Mouse (Mus musculus): ENCODE results near the gene Adh5.

Adh5 gene

GRCm38 (mm10) chr3:138442612-138443464 lies at the start of gene Adh5:
Gene Adh5 (plus strand): TSS chr3:138443093.
- peak; percentile 85 to 94 for DNase-seq (ENCODE audit: low spot score in 2 of 2)

DNA sequence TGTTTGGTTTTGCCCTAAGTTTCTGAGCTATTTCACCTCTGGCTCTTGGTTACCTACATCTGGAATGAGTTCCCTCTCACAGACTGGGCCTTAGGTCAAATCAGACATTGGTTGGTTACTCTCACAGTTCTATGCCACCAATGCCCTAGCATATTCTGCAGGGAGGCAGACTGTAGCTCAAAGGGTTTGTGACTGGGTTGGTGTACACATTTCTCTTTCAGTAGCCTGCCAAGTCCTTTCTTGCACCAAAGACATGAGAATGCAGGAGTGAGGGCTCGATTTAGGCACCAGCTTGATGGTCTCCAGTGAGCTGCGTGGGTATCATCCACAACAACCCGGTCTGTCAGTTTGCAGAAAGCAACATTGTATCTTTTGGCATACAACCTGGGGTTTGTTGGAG lies 38.0 kb upstream of the Adh5 start:
- DNase-seq (ENCODE audit: low spot score in 2 of 2) = no peak

GRCm38 (mm10) chr3:138405341-138405740 lies 37.6 kb upstream of the Adh5 start:
- DNase-seq (ENCODE audit: low spot score in 2 of 2) = peak in 1 of 2 experiments; percentile 17

GRCm38 (mm10) chr3:138405840-138406239 lies 37.1 kb upstream of the Adh5 start:
- no peak for DNase-seq (ENCODE audit: low spot score in 2 of 2)

- no peak for DNase-seq (ENCODE audit: low spot score in 2 of 2)
Observed at GRCm38 (mm10) chr3:138407920-138408319, 35.0 kb upstream of the Adh5 start.

DNA sequence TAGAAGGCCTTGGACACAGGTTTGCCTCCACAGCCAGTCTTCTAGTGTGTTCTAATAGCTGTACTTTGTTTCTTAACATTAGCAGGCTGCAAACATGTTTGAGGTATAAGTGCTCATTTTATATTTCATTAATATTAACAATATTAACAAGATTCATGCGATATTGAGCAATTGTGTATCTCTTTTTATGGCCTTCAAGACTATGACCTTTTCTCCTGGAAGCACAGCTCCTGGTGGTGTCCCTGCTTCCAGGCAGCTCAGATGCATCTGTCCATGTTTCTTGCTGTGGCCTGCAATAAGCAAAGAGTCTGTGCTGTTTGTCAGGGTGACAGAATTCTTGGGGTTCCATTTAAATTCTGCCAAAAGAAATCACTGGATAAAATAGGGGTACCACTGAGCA lies 33.3 kb upstream of the Adh5 start:
- no peak for DNase-seq (ENCODE audit: low spot score in 2 of 2)

DNA sequence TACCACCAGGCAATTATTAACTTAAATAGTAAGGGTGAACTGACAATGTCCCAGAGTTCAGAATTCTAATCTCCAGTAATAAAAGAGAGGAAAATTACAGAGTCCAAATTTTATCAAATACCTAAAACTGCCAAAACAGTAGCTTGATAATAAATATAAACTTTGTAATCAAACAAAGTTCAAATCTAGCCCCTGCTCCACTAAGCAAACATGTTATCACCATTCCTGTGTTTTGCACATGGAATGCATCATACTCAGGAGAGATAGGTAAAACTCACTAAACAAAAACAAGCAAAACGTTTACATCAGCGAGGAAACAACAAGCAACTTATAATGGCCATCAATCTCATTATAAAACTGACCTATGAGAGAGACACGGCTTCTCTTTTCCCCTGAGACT lies 32.7 kb upstream of the Adh5 start:
- DNase-seq (ENCODE audit: low spot score in 2 of 2) = no peak

GRCm38 (mm10) chr3:138415121-138415690 lies 27.7 kb upstream of the Adh5 start, which contains the start of gene Adh4:
Gene Adh4 (plus strand): TSS chr3:138415466.
- DNase-seq (ENCODE audit: low spot score in 2 of 2) = no peak

DNA sequence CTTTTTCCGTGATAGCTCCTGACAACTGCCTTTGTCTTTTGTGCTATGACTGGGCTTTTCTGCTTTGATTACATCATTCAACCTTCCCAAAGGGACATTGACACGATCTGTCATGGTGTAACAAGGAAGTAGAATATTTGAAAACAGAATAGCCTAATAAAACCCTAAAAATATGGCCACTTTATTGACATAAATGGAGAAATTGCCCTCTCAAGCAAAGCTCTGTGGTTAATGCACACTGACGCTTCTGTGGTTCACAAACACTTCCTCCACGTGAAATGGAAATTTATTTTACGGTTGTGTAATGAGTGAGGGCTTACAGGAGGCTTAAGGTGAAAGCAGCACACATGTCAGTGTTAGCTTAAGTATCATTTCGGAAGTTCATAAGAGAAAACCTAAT lies 23.5 kb upstream of the Adh5 start:
- DNase-seq (ENCODE audit: low spot score in 2 of 2) = no peak

- no peak for DNase-seq (ENCODE audit: low spot score in 2 of 2)
Observed at GRCm38 (mm10) chr3:138420385-138420784, 22.5 kb upstream of the Adh5 start.

DNA sequence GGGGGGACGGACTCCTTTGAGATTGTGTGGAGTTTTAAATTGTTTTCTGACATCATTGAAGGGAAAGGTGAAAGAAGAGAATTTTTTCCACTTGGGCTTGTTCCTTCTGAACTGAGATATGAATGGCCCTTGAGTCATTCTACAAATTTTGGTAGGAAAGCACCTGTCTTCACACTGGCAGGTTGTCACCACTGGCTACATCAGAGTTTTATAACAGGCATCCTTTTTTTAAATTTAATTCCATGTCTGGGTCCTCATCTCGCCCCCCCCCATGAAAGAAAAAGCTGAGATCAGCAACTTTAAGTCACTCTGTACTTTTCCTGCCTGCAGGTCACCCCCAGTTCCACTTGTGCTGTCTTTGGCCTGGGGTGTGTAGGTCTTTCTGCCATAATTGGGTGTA lies 19.2 kb upstream of the Adh5 start:
- DNase-seq (ENCODE audit: low spot score in 2 of 2) = no peak

DNA sequence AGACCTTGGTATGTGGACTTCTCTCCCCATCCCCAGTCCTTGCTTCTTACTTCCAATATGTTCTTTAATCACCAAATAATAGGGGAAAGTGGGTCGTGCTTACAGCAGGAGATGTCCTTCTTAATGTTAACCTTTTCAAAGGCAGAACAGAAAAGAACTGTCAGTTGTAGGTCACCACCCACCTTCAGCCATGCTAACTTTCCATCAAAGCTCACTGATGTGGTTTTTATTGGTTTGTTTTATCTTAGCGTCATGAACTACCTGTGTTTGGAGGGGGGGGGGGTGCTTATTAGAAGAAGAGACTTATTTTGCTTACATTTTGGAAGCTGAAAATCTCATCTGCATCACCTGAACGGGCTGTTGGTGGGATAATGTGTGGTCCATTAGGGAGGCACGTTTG lies 18.6 kb upstream of the Adh5 start:
- no peak for DNase-seq (ENCODE audit: low spot score in 2 of 2)

GRCm38 (mm10) chr3:138430360-138430976 lies 12.4 kb upstream of the Adh5 start:
- no peak for DNase-seq (ENCODE audit: low spot score in 2 of 2)

DNA sequence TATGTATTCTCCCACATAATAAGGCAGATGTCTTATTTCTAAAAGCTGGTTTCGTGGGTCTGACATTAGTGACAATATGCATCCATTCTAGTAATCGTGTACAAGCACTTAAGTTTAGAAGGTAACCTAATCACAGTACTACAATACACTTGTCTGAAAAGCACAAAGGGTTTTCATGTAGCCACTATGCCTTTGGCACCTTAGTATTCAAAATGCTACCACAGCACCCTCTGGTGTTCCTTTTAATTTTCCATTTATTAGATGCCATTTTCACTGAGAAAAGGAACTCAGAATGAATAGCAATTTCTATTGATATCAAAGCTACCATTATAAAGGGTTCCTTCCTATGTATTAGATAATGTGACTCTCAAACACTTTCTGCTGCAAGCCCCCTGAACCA lies 11.1 kb upstream of the Adh5 start:
- no peak for DNase-seq (ENCODE audit: low spot score in 2 of 2)

DNA sequence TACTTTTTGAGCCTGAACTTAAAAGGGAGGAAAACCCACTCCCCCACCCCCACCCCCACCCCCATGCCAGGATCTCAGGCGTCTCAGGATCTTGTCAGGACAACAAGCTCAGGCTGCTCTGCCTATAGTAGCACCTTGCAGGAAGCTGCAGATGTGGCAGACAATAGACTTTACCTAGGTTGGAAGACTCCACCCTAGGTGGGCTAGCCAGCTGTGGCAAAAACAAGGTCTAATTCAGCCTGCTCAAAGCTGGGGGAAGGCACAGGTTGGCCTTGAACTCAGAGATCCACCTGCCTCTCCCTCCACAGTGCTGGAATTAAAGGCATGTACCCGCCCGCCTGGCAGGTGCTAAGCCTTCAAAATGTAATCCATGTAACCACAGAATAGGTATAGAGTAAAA lies 4.2 kb upstream of the Adh5 start:
- DNase-seq (ENCODE audit: low spot score in 2 of 2) = no peak

GRCm38 (mm10) chr3:138442203-138442602 lies 690 bp upstream of the Adh5 start:
- DNase-seq (ENCODE audit: low spot score in 2 of 2) = no peak

GRCm38 (mm10) chr3:138443465-138443771 lies 525 bp downstream of the Adh5 start:
- DNase-seq (ENCODE audit: low spot score in 2 of 2) = no peak

DNA sequence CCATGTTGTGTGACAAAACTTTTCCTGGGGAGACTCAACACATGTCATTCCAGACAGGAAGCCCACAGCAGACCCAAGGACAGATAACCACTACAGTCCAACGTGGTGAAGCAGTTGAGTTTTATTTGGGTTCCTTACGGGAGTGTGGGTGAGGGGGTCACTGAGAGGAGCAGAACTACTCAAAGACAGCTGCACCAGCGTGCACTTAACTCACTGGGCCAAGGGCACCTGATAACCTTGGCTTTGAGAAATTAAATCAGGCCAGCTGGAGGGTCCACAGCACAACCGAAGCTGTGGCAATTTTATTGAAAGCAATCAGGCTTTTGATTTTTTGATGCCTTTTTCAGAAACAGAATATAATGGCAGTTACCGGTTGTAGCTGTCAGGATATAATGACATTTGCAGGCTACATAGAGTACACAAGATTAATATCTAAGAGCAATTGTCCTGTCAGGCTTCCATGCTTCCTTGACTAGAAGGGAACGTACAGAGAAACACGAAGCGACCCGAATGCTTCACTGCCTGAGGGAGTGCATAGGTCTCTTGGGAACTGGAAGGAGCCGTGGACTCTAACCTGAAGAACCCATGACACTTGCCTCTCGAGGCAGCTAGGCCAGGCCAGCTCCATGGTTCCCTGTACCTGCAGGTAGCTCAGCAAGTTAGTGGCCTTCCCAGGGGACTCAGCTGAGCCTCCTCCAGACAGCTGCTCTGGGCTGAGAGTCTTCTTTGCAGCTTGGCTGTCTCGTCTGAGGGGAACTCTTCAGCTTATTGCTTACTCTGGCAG lies 5.4 kb downstream of the Adh5 start:
- DNase-seq (ENCODE audit: low spot score in 2 of 2) = no peak

DNA sequence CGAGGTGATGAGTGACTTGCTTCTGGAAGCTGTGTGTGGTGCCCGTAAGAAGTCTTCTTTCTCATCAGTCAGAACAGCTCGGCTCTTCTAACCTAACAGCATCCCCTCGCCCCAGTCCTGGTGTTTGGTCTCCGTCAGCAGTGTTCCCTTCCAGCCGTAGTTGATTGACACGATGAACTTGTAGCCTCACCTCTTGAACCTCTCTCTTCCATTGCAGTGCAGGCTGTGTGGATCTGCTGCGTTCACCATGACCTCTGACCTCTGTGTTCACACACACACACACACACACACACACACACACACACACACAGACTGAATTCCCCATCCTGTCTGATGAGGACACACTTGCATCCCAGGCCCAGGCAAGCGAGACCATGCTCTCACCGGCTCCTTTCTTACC lies 9.3 kb downstream of the Adh5 start:
- no peak for DNase-seq (ENCODE audit: low spot score in 2 of 2)

- no peak for DNase-seq (ENCODE audit: low spot score in 2 of 2)
Observed at GRCm38 (mm10) chr3:138454234-138454633, 11.3 kb downstream of the Adh5 start.

DNA sequence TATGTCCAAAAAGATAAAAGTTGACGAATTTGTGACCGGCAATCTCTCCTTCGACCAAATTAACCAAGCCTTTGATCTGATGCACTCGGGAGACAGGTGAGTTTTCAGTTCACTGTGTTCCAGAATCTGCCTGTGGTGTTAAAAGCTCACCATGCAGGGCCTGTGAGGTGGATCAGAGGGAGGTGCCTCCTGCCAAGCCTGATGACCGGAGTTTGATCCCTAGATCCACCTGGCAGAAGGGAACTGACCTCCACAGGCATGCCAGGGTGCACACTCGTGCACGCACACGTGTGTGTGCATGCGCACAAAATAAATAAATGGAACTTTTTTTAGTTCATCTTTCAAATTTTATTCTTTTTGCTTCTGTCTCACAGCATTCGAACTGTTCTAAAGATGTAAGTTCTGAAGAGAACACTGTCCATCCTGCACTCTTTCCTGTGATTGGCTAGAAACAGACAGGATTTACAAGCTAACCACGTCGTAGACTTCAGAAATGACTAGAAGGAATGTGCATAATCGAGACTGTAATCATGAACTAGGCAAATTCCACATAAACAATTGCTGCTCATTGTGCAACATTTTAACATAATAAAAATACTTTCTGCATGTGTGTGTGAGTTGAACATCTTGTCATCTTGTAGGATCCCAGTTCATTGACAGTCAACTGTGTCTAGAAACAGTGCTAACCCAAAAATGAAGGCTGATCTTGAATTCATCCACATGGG lies 12.0 kb downstream of the Adh5 start:
- no peak for DNase-seq (ENCODE audit: low spot score in 2 of 2)

DNA sequence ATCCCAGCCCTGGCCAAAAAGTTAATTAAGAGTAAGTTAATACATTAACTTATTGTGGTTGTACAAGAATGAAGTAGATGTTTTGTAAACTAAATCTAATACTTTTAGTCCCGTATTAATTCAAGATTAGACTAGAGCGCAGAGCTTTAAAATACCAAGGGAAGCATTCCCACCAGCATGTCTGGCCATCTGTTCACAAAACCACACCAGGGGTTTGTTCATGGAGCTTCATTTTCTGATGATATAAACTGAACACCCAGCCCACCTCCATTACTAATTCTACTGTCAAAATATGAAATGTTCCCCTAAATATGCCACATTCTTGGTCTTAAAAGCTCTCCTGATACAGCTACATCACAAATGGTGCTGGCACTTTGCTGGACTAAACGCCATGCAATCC lies 15.5 kb downstream of the Adh5 start:
- no peak for DNase-seq (ENCODE audit: low spot score in 2 of 2)
